Mouse (Mus musculus) retina, adult 2 months (tissue): ENCODE measurements around the gene Nav2.

Source experiments
- DNase-seq: peaks from one replicate; pipeline ENCODE4 v3.0.0-alpha.2; 2012; ENCODE audit warnings: low read depth, low spot score

Nav2 gene

DNA sequence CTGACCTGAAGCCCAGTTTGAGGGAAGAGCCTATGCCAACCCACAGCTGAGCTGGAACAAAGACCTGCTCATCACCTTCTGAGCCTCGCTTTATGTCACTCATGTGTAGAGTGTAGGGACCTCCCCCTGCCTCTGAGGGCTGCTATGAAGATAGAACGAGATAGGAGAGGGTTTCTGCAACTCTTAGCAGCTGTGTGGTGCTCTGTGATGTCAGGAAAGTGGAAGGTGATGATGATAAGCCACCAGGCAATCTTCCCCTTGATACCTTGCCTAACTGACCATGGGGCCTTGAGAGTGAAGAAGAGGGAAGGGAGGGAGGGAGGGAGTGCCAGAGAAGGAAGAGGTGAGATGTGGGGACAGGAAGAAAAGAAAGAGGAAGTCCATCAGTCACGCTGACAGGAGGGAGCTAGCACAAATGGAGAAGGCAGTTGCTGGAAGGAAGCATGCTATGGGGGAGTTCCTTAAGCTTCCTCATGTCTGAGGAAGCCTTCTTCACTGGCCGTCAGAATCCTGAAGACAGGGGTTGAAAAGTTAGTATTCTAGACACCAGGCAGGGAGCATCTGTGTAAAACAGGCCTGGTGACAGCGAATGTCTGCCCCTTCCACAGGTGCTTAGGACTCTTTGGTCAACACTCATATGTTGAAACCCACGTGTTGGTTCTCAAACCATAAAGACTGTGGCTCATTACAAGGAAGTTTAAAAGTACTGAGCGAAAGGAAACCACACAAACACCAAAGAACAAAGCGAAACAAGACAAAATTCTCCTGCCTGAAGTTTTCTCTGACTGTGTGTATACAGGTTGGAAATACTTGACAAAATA lies at the start of gene Nav2:
Gene Nav2, plus strand, starts transcription at position 196 of the 821 bp plus-strand sequence.
- no peak for DNase-seq

DNA sequence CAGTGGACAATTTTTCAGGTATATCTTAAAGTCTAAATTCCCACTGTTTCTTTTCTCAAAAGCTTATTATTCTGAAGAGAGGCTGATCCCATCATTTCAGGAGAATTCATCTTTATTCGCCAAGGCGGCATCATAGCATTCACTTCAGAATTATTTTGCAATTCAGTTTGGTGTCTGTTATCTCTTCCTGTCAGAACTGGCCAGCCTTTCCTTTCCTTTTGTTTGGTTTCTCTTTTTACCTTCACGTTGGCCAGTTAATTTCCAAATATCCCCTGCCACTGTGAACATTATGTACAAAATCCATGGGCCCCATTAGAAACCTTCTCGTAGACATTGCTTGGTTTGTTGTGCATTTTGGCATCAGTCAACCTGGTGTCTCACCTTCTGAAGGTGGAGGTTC lies 49.2 kb upstream of the Nav2 start:
- DNase-seq = no peak

GRCm38 (mm10) chr7:48860948-48861347 lies 47.6 kb upstream of the Nav2 start:
- DNase-seq = no peak

DNA sequence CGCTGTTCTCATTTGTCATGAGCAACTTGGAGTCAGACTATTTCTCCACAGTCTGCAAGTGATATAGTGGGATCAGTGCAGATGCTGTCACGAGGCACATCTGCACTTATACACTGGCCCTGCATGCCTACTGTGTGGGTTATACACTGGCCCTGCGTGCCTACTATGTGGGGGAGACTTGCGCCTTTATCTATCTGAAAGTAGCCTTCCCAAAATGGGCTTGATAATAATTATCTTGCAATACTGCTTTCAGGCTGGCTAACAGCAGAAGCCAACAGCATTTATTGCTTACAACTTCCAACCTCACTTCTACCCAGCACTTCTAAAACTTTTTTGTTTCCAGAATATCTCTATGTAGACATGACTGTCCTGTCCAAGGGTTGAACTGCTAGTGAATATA lies 46.7 kb upstream of the Nav2 start:
- no peak for DNase-seq

DNA sequence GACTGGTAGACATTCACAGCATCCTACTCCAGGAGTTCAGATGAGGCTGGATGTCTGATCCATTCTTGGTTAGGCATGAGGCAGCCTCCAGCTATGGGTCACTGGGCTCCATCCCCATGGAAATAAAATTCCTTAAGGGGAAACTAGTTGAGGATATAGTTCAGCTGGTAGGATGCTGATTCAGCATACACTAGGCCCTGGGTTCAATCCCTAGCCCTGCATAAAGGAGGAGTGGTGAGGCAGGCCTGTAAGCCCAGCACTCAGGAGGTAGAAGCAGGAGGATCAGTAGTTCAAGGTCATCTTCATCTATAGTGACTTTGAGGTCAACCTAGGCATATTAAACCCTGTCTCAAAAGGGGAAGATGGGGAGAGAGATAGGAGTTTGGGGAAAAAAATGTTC lies 44.3 kb upstream of the Nav2 start:
- no peak for DNase-seq

GRCm38 (mm10) chr7:48864671-48865458 lies 43.7 kb upstream of the Nav2 start:
- no peak for DNase-seq

GRCm38 (mm10) chr7:48867576-48867975 lies 40.9 kb upstream of the Nav2 start:
- DNase-seq = no peak

GRCm38 (mm10) chr7:48870144-48870543 lies 38.4 kb upstream of the Nav2 start:
- DNase-seq = no peak

- DNase-seq = no peak
These were observed 37.8 kb upstream of the Nav2 start for GRCm38 (mm10) chr7:48870579-48871180.

GRCm38 (mm10) chr7:48871292-48871691 lies 37.2 kb upstream of the Nav2 start:
- no peak for DNase-seq

DNA sequence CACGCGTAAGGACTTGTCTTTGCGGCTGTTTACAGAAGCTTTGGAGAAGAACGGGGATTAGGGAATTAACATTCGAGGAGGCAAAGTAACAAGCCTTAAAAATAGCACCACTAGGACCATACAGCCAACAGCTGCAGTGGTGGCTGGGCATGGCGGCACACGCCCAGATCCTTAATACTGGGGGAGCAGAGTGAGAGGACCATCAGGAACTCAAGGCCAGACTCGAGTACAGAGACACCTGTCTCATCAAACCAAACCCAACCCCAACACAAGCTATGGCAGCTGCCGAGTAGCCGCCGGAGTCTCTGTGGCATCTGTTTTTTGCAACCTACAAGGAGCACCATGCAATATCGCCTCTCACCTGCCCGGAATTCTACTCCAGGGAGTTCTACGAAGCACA lies 33.4 kb upstream of the Nav2 start:
- no peak for DNase-seq

DNA sequence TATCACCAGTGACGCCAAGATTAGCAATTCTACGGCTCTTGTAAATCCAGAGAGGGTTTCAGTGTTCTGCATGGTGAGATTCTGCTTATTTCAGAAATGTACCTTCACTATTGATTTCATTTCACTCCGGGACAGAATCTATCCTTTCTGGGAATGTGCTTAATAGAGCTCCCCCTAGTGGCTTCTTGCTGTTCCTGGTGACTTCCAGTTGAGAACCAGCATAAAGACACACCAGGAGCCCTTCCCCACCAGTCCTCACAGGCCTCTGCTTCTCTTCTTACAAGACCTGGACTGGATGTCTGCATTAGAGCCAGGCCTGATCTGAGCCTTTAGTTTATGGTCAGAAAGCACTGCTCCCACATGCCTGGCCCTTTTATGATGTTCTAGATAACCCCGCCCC lies 32.0 kb upstream of the Nav2 start:
- DNase-seq = peak; percentile 15

- no peak for DNase-seq
These were observed 30.6 kb upstream of the Nav2 start for GRCm38 (mm10) chr7:48877786-48878390.

GRCm38 (mm10) chr7:48879574-48879973 lies 28.9 kb upstream of the Nav2 start:
- DNase-seq = no peak

- DNase-seq = peak; percentile 60
These were observed 27.7 kb upstream of the Nav2 start for GRCm38 (mm10) chr7:48880591-48881481.

GRCm38 (mm10) chr7:48881486-48881885 lies 27.0 kb upstream of the Nav2 start, which contains the start of gene E2f8:
Gene E2f8 (minus strand): TSS chr7:48881596.
- no peak for DNase-seq

GRCm38 (mm10) chr7:48881971-48882609 lies 26.4 kb upstream of the Nav2 start:
- no peak for DNase-seq

DNA sequence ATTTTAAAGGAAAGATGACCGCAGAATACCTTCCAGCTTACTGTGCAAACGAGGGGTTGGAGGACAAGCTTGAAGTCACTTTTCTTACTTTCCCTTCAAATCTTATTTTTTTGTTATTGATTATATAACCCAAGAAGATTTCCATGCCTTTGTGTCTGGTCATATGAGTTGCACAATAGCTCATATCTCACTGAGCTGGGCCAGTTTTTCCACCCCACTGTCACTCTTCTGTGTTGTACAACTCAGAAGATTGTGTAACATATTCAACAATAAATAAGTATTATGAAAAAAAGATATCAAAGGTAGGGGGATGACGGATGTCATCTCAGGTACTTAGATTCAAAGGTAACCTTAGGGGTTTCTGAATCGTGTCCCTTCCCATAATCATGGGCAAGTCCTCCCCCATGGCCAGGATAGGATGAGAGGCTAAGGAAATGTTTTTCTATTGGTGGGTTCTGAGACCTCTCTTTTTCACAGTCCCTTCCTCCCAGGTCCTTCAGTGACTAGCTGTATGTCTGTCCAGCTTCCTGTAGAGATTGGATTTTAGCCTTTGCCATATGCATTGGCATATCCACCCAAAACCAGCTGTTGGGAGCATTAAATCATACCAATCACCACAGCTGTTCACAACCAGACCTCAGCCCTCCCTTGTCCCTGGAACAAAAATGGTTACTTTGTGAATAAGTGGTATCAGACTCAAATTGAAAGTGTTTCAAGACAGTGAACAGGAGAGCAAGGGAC lies 24.8 kb upstream of the Nav2 start:
- DNase-seq = no peak

GRCm38 (mm10) chr7:48884266-48884611 lies 24.3 kb upstream of the Nav2 start:
- no peak for DNase-seq

DNA sequence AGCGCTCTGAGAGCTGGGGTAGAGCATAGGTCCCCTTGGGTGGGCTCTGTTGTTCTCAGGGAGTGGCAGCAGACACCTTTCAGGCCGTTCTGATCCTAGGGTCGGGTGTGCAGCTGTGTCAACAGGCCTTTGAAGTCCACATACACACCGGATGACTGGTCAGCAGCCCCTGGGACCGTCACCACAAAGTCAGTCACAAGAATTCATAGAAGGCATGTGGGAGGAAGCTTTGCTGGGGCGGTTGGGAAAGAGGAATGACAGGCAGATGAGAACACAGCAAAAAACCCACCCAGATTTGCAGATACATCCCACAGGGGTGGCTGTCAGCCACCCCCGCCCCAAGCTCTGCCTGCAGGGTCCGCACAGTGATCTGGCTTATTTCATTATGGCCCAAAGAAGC lies 20.5 kb upstream of the Nav2 start:
- no peak for DNase-seq
